Mouse (Mus musculus): ENCODE data around the gene Myo1b. TPM values are rescaled to one million over a fixed set of nuclear protein-coding genes. Genes with fewer than 3 reads are reported as not detected.

Myo1b gene
- polyA plus RNA-seq, 1 experiment from 2014 or later = 72.4 TPM

DNA sequence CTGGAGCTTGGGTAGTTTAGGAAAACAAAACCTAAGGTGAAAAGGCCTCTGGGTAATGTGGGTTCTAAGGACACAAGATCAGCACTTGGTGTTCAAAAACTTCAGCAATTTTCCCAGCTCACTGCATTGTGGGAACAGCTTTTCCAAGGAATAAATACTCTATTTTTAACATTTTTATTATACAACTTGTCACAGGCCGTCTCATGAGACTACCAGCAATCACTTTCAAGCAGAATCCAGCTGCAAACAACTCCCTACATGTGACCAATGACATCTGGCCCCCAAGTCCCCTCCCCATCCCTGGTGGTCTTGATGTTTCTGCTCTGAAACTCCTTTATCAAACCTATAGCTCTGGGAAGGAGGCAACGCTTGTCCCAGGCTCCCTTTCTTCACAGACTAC lies 179.0 kb downstream of the Myo1b start:
- Histone ChIP-seq H3K9ac (no peak overlapping the region), H3K36me3 (no peaks in the 10 kb centered on the region), H3K9me3 (replicated peaks) (no peaks in the 10 kb centered on the region), H3K4me1 (no peaks in the 10 kb centered on the region), H3K27ac (peak overlapping the region; percentile 37; the same call in 1 of the 2 replicates), H3K27me3 (no peaks in the 10 kb centered on the region), H3K4me2 (no peak overlapping the region), H3K4me3 (replicated peaks) (no peak overlapping the region)
- WGBS = 64% methylated on average over 2 of the region's 2 CpGs
- ATAC-seq (replicated peaks; ENCODE audit: low FRiP score) = 0 out of 2 replicates have a peak, but pooled peaks have one; percentile 36

DNA sequence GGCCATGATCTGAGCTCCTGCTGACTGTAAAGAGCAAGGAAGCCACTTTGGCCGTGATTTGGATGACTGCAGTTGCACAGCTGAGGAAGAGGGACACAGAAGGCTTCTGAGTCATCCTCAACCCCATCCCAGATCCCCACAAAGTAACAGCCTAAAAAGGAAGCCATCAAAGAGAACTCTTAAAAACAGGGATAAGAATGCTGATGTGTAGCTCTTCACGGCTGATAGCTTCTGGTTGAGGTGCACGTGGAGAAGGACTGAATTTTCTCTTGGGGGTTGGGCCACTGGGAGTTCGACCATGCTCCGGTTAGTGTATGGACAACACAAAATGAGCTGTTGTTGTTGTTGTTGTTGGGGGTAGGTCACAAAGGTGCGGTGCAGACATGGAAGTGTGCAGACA lies 181.2 kb downstream of the Myo1b start:
- no peak overlapping the region for H3K4me3 ChIP-seq (replicated peaks)
- 81% methylated on average over 6 of the region's 6 CpGs for WGBS
- no peaks in the 10 kb centered on the region for H3K9me3 ChIP-seq (replicated peaks)
- H3K4me2 ChIP-seq = no peak overlapping the region
- H3K9ac ChIP-seq = no peak overlapping the region
- ATAC-seq (replicated peaks; ENCODE audit: low FRiP score) = no peak
- no peaks in the 10 kb centered on the region for H3K36me3 ChIP-seq
- no peak overlapping the region for H3K27ac ChIP-seq
- no peaks in the 10 kb centered on the region for H3K4me1 ChIP-seq
- no peaks in the 10 kb centered on the region for H3K27me3 ChIP-seq

DNA sequence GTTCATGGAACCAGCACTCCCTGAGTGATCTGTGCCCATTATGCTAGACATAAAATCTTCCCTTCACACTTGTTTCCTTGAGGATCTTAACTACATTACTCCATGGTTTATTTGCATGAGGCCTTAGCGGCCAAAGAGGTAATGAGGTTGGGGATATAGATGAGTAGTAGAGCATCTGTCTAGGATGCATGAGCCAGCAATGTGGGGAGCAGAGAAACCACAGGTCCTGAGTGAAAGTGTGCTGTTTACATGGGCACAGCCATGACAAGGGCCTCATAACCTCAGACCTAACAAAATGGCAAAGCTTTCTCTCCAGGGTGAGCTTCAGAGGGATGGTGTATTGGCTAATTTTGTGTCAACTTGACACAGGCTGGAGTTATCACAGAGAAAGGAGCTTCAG lies 186.5 kb downstream of the Myo1b start:
- ATAC-seq (replicated peaks; ENCODE audit: low FRiP score) = no peak
- Histone ChIP-seq H3K36me3 (no peaks in the 10 kb centered on the region), H3K4me2 (no peak overlapping the region), H3K4me1 (no peaks in the 10 kb centered on the region), H3K9me3 (replicated peaks) (no peaks in the 10 kb centered on the region), H3K27ac (no peak overlapping the region), H3K9ac (no peak overlapping the region), H3K27me3 (no peaks in the 10 kb centered on the region), H3K4me3 (replicated peaks) (no peak overlapping the region)
- 80% methylated on average over 1 of the region's 1 CpGs for WGBS

DNA sequence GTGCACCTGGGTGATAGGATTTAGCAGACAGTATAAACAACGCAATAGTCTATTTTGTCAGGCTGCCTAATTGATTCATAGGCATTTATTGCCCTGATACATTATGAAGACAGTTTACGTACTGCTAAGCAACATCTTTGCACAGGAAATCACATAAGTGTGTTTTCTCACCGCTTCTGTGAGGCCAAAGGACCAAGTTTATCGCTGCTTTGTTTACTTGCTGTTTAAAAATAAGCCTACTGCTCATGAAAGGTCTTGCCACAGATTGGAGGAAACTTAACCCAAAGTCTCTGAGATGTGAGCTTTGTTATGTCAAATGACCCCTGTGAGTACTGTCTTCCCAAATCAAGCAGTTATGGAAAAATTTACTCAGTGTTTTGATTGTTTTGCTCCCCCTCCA lies 187.1 kb downstream of the Myo1b start:
- no peak for ATAC-seq (replicated peaks; ENCODE audit: low FRiP score)
- 72% methylated on average over 4 of the region's 4 CpGs for WGBS
- Histone ChIP-seq H3K9ac (no peak overlapping the region), H3K27me3 (no peaks in the 10 kb centered on the region), H3K4me3 (replicated peaks) (no peak overlapping the region), H3K4me1 (no peaks in the 10 kb centered on the region), H3K9me3 (replicated peaks) (no peaks in the 10 kb centered on the region), H3K4me2 (no peak overlapping the region), H3K36me3 (no peaks in the 10 kb centered on the region), H3K27ac (no peak overlapping the region)

DNA sequence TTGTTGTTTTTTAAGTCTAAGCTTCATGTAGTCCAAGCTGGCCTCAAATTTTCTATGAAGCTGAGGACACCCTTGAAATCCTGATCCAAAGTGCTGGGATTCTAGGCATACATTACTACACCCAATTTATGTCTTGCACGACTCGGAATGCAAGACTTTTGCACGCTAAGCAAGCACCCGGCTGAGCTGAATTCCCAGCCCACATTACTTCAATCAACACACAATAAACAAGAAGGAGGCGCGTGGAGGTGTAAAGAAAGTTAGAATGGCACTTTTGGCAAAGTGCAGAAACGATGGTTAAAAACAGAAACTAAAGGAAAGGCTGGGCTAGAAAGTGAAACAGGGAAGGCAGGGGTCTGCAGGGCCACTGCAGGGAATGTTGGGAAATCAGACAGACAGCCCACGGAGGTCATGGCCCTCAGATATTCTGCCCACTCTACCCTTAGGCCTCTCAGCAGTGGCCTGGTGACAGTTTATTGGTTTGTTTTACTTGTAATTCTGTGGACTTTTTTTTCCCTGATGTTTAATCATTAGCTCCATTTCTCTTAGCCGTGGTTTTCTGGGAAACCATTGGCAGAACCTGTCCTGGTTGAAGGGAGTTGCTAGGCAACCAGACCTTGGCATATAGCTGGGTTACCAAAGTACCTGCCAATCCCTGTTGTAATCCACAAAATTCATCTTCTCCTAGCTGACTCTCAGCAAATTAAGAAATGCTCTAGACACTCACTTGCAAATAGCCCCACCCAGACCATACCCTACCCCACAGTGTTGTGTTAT lies 195.8 kb downstream of the Myo1b start:
- Histone ChIP-seq H3K4me3 (replicated peaks) (no peak overlapping the region), H3K36me3 (no peaks in the 10 kb centered on the region), H3K27ac (peak overlapping the region; percentile 37), H3K9me3 (replicated peaks) (no peaks in the 10 kb centered on the region), H3K4me2 (peak overlapping the region; percentile 5; the same call in 1 of the 2 replicates), H3K4me1 (0 out of 2 replicates have a peak, but pooled peaks cover 2% of the 10 kb centered on the region), H3K9ac (no peak overlapping the region), H3K27me3 (no peaks in the 10 kb centered on the region)
- WGBS = 60% methylated on average over 9 of the region's 9 CpGs
- peak; percentile 75; the same call in 1 of the 2 replicates for ATAC-seq (replicated peaks; ENCODE audit: low FRiP score)

DNA sequence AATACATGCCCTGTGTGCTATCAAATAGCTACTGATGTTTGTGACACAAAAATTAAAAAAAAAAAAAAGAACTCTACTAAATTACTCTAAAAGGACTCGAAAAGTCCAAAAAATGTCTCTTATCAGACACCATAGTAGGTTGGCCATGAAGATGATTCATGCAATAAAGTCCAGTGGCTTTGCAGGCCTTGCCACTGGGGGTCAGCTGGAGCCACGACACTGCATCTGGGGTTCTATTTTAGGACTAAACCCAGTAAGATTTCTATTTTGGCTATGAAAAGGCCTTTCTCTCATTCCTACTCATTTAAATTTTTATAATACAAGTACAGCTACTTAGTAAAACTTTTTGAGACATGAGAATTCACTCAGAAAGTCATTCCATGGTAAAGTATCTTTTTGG lies 205.0 kb downstream of the Myo1b start:
- H3K4me2 ChIP-seq = no peak overlapping the region
- no peaks in the 10 kb centered on the region for H3K36me3 ChIP-seq
- H3K9me3 ChIP-seq (replicated peaks) = no peaks in the 10 kb centered on the region
- H3K27me3 ChIP-seq = no peaks in the 10 kb centered on the region
- H3K9ac ChIP-seq = no peak overlapping the region
- no peak overlapping the region for H3K4me3 ChIP-seq (replicated peaks)
- ATAC-seq (replicated peaks; ENCODE audit: low FRiP score) = no peak
- no peak overlapping the region for H3K27ac ChIP-seq
- 78% methylated on average over 2 of the region's 2 CpGs for WGBS
- H3K4me1 ChIP-seq = no peaks in the 10 kb centered on the region

DNA sequence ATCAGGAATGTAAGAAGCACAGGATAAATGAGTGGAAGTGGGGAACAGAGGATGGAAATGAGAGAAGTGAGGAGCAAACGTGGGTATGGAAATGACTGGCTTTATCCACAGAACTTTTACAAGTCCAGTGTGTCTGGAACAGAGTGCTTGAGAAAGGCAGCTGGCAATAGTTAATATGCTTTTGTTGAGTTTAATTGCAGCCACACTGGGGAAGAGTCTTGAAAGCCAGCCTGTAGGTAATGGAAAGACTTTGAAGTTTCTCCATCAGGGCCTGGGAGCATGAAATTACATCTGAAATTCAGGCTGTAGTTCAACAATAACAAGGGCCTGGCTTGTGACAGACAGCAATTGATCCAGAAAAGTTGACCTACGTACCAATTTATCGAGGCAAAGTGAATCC lies 209.8 kb downstream of the Myo1b start:
- Histone ChIP-seq H3K27ac (no peak overlapping the region), H3K4me2 (no peak overlapping the region), H3K9ac (no peak overlapping the region), H3K4me3 (replicated peaks) (no peak overlapping the region), H3K9me3 (replicated peaks) (no peaks in the 10 kb centered on the region), H3K27me3 (no peaks in the 10 kb centered on the region), H3K36me3 (no peaks in the 10 kb centered on the region), H3K4me1 (no peaks in the 10 kb centered on the region)
- no peak for ATAC-seq (replicated peaks; ENCODE audit: low FRiP score)
- 90% methylated on average over 3 of the region's 3 CpGs for WGBS

DNA sequence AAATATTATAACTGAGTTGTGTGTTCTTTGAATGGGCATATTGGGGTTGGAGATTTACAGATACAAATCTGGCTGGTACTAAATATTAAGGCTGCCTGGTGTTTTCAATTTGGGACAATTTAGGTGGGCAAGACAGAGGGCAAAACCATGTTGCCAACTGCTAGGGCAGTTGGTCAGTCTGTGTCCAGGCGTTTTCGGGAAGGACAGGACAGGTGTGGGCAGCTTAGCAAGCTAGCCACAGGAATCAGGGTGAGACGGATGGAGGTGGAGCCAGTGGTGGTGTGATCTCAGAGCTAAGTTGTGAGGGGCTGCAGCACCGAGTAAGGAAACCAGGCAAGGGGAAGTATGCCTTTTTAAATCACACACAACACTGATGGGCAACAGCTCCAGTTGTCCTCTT lies 211.3 kb downstream of the Myo1b start:
- no peak for ATAC-seq (replicated peaks; ENCODE audit: low FRiP score)

More for the DNA sequence above, 211.3 kb downstream of the Myo1b start:
- Histone ChIP-seq H3K9me3 (replicated peaks) (no peaks in the 10 kb centered on the region), H3K4me3 (replicated peaks) (no peak overlapping the region), H3K9ac (no peak overlapping the region), H3K27me3 (no peaks in the 10 kb centered on the region), H3K4me2 (no peak overlapping the region), H3K4me1 (no peaks in the 10 kb centered on the region), H3K36me3 (no peaks in the 10 kb centered on the region), H3K27ac (no peak overlapping the region)
- 83% methylated on average over 4 of the region's 4 CpGs for WGBS

Other genes with a start within 250 kb of the Myo1b start
- gene Stat4, start 71.1 kb upstream of the Myo1b start, polyA plus RNA-seq (2015; fragmentation: Nextera tagmentation; extraction: Ambion mirVana) = 1.6 and 2.0 TPM in 2 replicates
- gene Stat1, start 203.4 kb upstream of the Myo1b start, polyA plus RNA-seq (2015; fragmentation: Nextera tagmentation; extraction: Ambion mirVana) = 18.8 and 20.4 TPM in 2 replicates